8 mouse cellular contexts compared by ENCODE assay signal in the genomic region with DNA sequence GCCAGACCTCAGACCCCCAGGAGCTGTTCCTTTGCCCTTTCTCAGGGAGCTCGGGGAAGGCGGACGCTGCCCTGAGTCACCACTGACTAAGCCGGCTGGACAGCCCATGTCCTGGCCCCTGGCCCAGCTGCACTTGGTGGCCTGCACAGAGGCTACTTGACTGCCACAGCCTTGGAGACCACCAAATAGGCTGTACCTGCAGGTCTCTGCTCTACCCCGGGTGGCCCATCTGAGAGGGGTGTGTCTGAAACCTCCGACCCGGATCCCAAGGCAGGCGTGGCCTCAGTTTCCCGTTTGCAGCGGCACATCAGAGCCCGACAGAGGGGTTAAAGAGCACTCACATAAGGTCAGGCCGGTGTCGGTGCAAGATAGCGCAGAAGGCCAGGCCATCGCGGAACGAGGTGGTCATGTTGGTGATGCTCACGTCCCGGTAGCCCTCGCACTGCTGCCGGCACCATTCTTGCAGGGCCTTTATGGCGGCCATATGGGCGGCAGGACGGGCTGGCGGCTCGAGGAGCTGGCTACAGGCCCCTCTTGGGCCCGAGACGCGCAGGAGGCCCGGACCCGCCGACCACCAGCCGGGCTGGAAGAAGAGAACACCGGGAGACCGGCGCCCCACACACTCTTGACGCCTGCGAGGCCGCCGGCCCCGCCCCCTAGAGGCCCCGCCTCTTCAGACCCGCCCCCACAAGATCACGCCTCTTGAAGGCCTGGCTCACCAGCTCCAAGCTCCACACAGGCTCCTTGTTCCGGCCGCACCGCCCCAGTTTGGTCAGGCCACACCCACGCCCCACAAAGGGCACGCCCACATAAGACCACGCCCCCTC. TPM values are rescaled to one million over a fixed set of nuclear protein-coding genes. Genes with fewer than 3 reads are reported as not detected.
A peak's percentile ranks its signal among the peaks of the same experiment; 100 is the strongest.
DNase-seq lines count a peak whose midpoint lies in the region; ATAC-seq and TF ChIP-seq lines count a peak whose summit lies in the region.

A gene (minus strand): TSS at position 660 of the 827 bp plus-strand sequence.

- H3K36me3 ChIP-seq in kidney, embryonic 14.5 days (ENCODE audit: control insufficient read depth, insufficient read depth, low read length), result no peaks in the 10 kb centered on the region
- no peaks in the 10 kb centered on the region for H3K36me3 ChIP-seq in limb, embryonic 15.5 days

- peak; percentile 96 for ATAC-seq in kidney, embryonic 14.5 days (ENCODE audit: low FRiP score, low TSS enrichment)
- peak; percentile 93 for ATAC-seq in limb, embryonic 15.5 days (ENCODE audit: insufficient number of reproducible peaks, low FRiP score, low TSS enrichment, low read depth)

- TF ChIP-seq POLR2A in bone marrow macrophage, adult 2 months (IDR thresholded peaks at IDR 0.05; ENCODE audit: borderline replicate concordance, low read depth, low read length), result no peak
- peak; percentile 38 for TF ChIP-seq POLR2A in embryonic fibroblast, embryonic 13.5 days (IDR thresholded peaks at IDR 0.05; ENCODE audit: low read depth, low read length)

- no peak for TF ChIP-seq CTCF in bone marrow macrophage, adult 2 months (IDR thresholded peaks at IDR 0.05; ENCODE audit: low read depth, low read length)
- TF ChIP-seq CTCF in embryonic fibroblast, embryonic 13.5 days (IDR thresholded peaks at IDR 0.05; ENCODE audit: borderline replicate concordance, insufficient read depth, low read length), result no peak

- no peaks in the 10 kb centered on the region for H3K9me3 ChIP-seq in kidney, embryonic 14.5 days (ENCODE audit: control insufficient read depth, low read length)
- H3K9me3 ChIP-seq in limb, embryonic 15.5 days, result no peaks in the 10 kb centered on the region

- H3K4me3 ChIP-seq in bone marrow macrophage, adult 2 months (ENCODE audit: insufficient read depth, low read length), result peak within 1 kb of the TSS; percentile 60
- H3K4me3 ChIP-seq in embryonic fibroblast, embryonic 13.5 days (ENCODE audit: insufficient read depth, low read length), result peak within 1 kb of the TSS; percentile 57
- H3K4me3 ChIP-seq in kidney, embryonic 14.5 days (ENCODE audit: low read length), result peak within 1 kb of the TSS; percentile 57
- peak within 1 kb of the TSS; percentile 58 for H3K4me3 ChIP-seq in limb, embryonic 15.5 days

- H3K4me2 ChIP-seq in kidney, embryonic 14.5 days (replicated peaks; ENCODE audit: low read depth, low read length), result peak within 1 kb of the TSS; percentile 98
- peak within 1 kb of the TSS; percentile 98 for H3K4me2 ChIP-seq in limb, embryonic 15.5 days

- peak within 1 kb of the TSS; percentile 49 for H3K27ac ChIP-seq in bone marrow macrophage, adult 2 months (ENCODE audit: insufficient read depth, low read depth, low read length)
- H3K27ac ChIP-seq in embryonic fibroblast, embryonic 13.5 days (ENCODE audit: insufficient read depth, low read length), result peak within 1 kb of the TSS; percentile 70
- H3K27ac ChIP-seq in kidney, embryonic 14.5 days (ENCODE audit: low read depth, low read length), result no peak within 1 kb of the TSS; the same call in 1 of the 2 replicates
- H3K27ac ChIP-seq in limb, embryonic 15.5 days, result peak within 1 kb of the TSS; percentile 65

- 4% methylated on average over 50 of the region's 50 CpGs for WGBS in kidney, embryonic 14.5 days
- WGBS in limb, embryonic 15.5 days, result 4% methylated on average over 50 of the region's 50 CpGs

- peak within 1 kb of the TSS; percentile 58; the same call in 1 of the 2 replicates for H3K9ac ChIP-seq in kidney, embryonic 14.5 days (ENCODE audit: low read depth, low read length)
- peak within 1 kb of the TSS; percentile 39 for H3K9ac ChIP-seq in limb, embryonic 15.5 days

- peak; percentile 73 for DNase-seq in A20 (ENCODE audit: low read depth, low spot score)
- DNase-seq in heart, adult 9 months (ENCODE audit: low spot score in 2 of 2), result peak; percentile 98
- peak; percentile 83 to 84 for DNase-seq in monocyte, adult 2 months (ENCODE audit: low read depth in 1 of 2, low spot score in 2 of 2)
- DNase-seq in spleen, postnatal 36 days (ENCODE audit: low spot score in 2 of 2), result peak; percentile 90 to 95

- H3K4me1 ChIP-seq in bone marrow macrophage, adult 2 months (ENCODE audit: control insufficient read depth, insufficient read depth, low read length), result peaks cover 51% of the 10 kb centered on the region
- peaks cover 14% of the 10 kb centered on the region for H3K4me1 ChIP-seq in embryonic fibroblast, embryonic 13.5 days (ENCODE audit: control insufficient read depth, insufficient read depth, low read length)
- H3K4me1 ChIP-seq in kidney, embryonic 14.5 days (ENCODE audit: control insufficient read depth, insufficient read depth, low read length), result peaks cover 26% of the 10 kb centered on the region
- H3K4me1 ChIP-seq in limb, embryonic 15.5 days, result peaks cover 52% of the 10 kb centered on the region

- no peaks in the 10 kb centered on the region for H3K27me3 ChIP-seq in kidney, embryonic 14.5 days (ENCODE audit: control insufficient read depth, insufficient read depth, low read length)
- H3K27me3 ChIP-seq in limb, embryonic 15.5 days, result no peaks in the 10 kb centered on the region

RNA-seq across cellular contexts. Expression of the gene that starts here (rescaled TPM):
- 5.6 and 6.0 TPM in 2 replicates for polyA plus RNA-seq in bone marrow macrophage, adult 2 months (2012; ENCODE audit: insufficient read depth, insufficient read length, missing spikeins)
- 13.3 and 17.0 TPM in 2 replicates for polyA plus RNA-seq in embryonic fibroblast, embryonic 13.5 days (2011; ENCODE audit: insufficient read length, low read depth, missing spikeins)
- polyA plus RNA-seq in kidney, embryonic 14.5 days (2014; fragmentation: Nextera tagmentation; extraction: Ambion mirVana), result 3.6 and 6.4 TPM in 2 replicates
- 4.4 and 4.9 TPM in 2 replicates for polyA plus RNA-seq in limb, embryonic 15.5 days (2015; fragmentation: Nextera tagmentation; extraction: Ambion mirVana)
